Mouse (Mus musculus): ENCODE measurements at regions not wholly inside any gene's neighbourhood (a gene's known extent, or its start where the extent isn't known, plus 50 kb on each side); places are given as distances from the start of the nearest gene placed in this dataset.

DNA sequence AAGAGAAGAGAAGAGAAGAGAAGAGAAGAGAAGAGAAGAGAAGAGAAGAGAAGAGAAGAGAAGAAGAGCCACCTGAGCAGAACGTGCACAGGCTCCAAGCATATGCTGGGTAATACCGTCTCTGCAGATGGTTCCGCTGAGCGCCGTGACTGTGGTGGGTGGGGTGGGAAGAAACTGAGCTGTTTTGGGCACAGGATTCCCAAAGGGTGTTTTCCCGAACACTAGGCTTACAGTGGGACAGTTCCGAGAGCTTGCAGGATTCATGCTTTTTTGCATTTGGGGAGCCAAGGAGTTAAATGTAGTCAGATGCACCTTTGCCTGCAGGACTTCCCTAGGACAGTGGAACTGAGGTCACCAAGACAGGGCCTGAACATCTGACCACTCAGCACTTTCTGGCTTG is 142.3 kb upstream of the Lrfn2 start:
- peak; percentile 74 for DNase-seq (ENCODE audit: low spot score in 2 of 2)

- DNase-seq (ENCODE audit: low spot score in 2 of 2): no peak
Measured at GRCm38 (mm10) chr17:48790526-48790925, 141.7 kb upstream of the Lrfn2 start.

DNA sequence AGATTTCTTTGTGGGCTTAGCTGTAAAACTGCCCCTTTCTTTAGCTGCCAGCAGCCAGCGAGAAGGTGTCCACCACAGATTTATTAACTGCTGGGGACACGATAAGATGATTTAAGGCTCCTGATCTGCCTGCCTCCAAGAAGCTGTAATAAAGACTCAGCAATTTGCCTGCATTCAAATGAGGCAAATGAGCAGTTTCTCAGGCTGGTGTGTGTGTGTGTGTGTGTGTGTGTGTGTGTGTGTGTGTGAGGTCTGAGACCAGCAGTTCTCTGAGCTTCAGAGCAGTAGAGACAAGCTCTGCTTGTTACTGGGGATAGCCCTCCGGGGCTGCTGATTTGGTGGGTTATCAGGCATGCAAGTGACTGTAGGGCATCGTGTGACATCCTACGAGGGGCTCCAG is 139.2 kb upstream of the Lrfn2 start:
- DNase-seq (ENCODE audit: low spot score in 2 of 2): no peak

- no peak for DNase-seq (ENCODE audit: low spot score in 2 of 2)
Measured at GRCm38 (mm10) chr17:48795773-48796172, 136.4 kb upstream of the Lrfn2 start.

DNA sequence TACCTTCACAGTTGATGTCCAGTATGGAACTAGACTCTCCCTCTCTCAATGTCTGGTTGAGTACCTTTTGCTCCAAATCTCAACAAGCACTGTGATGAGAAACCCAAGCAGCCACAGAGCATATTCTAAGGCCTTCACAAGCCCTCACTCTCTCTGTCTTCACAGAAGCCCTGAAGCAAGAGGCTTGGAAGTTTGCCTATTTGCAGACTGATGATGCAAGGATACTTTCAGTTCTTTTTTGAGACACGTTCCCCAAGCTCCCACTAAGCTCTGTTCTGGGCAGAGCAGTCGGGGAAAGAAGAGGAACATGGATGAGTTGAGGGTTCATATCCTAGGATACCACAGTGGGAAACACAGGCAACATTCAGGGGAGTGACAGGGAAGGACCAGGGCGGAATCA is 134.0 kb upstream of the Lrfn2 start:
- no peak for DNase-seq (ENCODE audit: low spot score in 2 of 2)

- DNase-seq (ENCODE audit: low spot score in 2 of 2): peak; percentile 41 to 57
Measured at GRCm38 (mm10) chr17:48802673-48803072, 129.5 kb upstream of the Lrfn2 start.

GRCm38 (mm10) chr17:48807905-48808304 is 124.3 kb upstream of the Lrfn2 start:
- no peak for DNase-seq (ENCODE audit: low spot score in 2 of 2)

GRCm38 (mm10) chr17:48814753-48815504 is 117.2 kb upstream of the Lrfn2 start:
- no peak for DNase-seq (ENCODE audit: low spot score in 2 of 2)

DNA sequence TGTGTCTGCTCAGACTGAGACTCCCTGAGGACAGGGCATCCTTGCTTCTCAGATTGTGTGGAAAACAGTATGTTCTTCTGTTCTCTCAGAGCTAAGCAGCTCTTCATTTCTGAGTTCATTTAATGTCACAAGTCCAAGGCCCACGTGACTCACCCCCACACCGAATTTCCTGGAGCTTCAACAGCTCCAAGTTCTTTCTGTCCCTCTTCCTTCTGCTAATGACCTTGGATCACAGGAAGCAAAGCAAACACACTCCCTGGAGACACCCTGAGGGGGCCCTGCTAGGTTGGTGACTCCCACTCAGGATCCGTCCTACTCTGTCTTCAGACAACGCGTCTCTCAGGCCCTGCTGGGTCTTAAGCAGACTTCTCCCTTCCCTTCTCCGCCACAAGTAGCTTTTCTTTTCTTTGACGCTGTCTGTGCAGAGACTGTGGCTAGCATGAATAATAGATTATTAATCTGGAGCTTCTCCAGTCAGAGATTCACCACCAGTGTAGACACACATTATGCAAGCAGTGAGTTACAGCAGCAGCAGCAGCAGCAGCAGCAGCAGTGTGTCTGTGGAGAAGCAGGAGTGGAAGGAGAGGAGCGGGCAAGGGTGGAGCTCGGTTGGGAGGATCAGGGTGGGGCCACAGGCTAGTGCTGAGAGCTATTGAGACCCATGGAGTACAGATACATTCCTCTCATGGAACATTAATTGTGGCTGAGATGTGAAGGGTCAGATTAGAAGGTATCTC is 115.4 kb upstream of the Lrfn2 start:
- DNase-seq (ENCODE audit: low spot score in 2 of 2): no peak

GRCm38 (mm10) chr17:48817551-48817950 is 114.6 kb upstream of the Lrfn2 start:
- no peak for DNase-seq (ENCODE audit: low spot score in 2 of 2)

DNA sequence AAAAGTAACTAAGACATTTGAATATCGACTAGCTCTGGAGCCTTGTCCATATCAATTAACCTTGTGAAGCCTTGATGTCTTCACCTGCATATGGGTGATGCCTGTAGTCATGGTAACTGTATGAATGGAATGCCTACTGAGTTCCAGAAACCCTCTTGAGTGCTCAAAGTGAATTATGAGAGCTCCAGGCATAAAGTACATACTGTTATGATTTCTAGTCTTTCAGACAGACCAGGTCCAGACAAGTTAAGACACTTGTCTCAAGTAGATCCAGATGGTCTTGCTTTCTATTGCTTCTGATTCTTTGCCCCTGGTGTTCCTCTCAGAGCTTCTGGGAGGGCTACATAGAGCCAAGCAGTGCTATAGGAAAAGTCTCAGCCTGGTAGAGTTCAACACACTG is 112.5 kb upstream of the Lrfn2 start:
- no peak for DNase-seq (ENCODE audit: low spot score in 2 of 2)

DNA sequence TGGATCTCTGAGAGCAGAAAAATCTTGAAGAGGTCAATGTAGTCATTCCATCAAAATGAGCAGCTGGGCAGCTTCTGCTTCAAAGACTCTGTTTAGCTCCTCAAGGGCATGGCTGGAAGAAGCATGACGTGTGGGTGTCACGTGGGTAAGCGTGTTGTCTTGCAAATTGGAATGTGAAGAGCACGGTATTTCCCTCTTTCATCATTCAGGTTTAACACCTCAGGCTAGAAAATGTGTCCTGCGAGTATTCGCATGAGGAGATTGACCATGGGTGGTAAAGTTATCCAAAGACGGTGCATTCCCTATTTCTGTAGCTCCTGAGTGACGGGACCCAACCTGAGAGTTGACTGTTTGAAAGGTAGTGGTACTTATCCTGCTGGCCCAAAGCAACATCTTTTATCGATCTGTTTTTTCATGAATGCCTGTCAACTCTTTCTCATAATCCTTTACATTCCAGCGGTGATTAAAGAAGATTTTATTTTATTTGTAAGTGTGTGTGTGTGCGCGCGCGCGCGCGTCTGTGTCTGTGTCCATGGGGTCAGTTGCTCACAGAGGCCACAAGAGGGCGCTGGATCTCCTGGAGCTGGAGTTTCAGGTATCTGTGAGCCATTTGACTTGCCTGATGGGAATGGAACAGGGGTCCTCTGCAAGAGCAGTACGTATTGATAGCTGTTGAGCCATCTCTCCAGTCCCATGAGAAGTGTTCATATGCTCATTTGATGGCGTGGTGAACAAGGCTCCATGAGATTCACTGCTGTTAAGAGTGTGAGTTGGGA is 109.9 kb upstream of the Lrfn2 start:
- DNase-seq (ENCODE audit: low spot score in 2 of 2): no peak

DNA sequence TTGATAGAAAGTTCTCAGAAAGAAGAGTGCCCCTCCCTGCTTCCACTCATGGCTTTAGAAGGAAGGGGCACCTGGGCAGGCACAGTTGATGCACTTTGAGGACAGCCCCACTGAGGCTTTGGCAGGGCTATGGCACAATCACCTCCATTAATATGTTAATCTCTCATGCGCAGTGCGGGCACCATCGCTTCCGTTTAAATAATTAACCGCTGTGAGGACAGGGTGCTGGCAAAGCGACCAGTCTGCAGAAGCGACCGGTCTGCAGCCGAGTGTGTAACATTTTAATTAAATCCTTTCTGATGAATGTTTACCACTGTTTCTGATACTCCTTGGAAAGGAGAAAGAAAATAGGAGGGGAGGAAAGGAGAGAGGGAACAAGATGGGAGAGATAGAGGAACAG is 108.3 kb upstream of the Lrfn2 start:
- no peak for DNase-seq (ENCODE audit: low spot score in 2 of 2)

DNA sequence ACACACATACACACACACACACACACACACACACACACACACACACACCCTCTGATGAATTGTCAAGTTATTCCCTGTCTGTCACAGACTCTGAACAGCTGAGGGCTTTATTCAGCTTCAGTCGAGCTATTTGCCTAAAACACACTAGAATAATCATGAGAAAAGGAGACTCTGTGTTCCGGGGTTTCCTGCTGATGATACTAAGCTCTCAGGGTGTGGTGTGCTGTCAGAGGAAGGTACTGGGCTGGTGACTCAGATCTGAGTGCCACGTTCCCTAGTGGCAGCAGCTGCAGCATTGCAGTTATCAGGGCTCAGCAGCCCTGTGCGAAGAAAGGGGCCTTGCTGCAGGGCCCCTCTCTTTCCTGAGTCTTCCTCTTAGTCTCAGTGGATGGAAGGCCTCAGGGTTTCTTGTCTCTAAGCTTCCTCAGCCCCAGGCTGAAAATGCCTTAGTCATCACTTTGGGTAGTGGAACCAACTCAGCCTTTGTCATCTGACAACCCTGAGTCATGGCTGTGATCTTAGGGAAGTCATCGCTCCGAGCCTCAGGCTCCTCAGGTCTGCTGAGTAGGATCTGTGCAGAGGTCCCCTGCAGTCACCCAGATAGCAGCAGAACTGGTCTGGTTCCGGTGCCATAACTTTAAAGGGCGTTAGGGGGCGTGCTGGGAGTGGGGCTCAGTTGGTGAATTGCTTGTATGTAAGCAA is 106.8 kb upstream of the Lrfn2 start:
- DNase-seq (ENCODE audit: low spot score in 2 of 2): peak in 1 of 2 experiments; percentile 20

DNA sequence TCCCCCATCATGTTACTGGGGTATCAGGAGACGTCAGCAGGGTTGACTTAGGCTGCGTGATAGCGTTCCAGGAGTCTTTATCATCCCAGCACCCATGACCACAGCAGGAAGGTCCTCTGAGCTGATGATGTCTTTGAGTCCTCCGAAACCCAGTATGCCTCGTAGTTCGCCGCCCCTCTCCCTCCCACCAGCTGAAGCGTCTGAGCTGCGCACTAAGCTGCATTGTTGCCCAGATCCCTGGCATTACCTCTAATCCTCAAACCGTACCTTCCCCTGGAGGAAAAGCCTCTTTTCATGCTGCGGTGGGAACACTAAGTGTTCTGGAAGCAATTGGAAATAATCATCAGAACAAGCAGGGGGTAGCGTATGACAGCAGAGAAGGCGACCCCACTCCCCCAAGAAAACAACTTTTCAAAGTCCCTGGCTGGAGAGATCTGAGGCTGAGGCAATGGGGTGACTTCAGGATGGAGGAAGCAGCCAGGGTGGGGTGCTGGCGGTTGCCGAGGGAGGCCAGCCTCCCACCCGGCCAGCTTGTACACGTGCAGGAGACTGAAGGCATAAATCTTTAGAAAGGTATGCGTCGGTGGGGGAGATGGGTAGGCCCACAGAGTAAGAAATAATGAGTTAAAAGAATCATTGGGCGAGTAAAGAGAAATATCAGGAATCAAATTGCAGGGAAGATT is 93.7 kb upstream of the Lrfn2 start:
- no peak for DNase-seq (ENCODE audit: low spot score in 2 of 2)

DNA sequence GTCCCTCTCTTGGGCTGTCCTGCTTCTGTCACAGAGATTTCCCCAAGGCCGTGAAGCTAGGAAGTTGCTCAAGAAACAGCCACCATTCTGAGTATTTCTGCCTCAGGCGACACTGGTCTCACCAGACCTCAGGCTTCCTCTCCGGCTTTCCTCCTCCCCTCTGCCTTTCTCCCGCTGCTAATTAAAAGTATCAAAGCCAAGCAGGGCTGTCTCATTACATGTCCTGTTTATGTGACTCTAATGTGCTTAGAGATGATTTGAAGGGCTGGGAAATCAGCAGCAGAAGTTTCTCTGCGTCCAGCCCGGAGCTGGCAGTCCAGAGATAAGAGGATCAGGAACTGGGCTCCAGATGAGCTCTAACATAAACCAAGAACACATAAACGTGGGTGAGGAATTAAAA is 84.3 kb upstream of the Lrfn2 start:
- DNase-seq (ENCODE audit: low spot score in 2 of 2): no peak

DNA sequence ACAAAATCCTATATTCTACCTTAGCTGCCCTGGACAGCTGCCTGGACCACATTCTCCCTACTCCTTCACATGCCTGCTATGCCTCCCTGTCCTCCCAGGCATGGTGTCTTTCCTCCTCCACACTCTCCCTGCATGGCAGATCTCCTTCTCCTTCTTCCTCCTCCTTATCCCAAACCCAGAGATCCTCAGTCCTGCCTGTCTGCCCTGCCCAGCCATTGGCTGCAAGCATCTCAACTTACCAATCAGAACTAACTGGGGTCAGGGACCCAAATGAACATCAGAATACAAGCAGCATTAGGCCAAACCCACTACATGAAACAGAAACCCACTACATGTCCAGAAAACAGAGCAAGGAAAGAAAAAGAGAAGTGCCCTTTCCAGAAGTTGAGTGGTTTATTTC is 81.3 kb upstream of the Lrfn2 start:
- no peak for DNase-seq (ENCODE audit: low spot score in 2 of 2)

GRCm38 (mm10) chr17:48858891-48859290 is 73.3 kb upstream of the Lrfn2 start:
- no peak for DNase-seq (ENCODE audit: low spot score in 2 of 2)

DNA sequence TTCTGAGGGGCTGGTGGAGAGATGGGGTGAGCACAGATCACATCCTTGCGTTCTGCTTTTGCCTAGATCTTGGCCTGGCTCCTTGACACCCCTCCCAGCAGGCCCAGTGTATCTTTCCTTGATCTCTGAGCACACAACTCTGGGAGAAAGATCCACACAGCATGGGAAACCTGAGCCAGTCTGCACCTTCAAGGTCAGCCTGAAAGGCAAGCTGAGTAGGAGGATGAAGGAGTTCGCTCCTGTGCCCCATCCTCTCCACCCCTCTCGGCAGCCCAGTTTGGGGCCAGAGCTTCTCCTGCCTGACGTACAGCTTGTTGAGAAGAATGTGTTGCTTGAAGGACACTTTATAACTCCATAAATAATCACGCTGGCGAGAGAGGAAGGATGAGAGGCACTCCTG is 61.7 kb upstream of the Lrfn2 start:
- no peak for DNase-seq (ENCODE audit: low spot score in 2 of 2)

DNA sequence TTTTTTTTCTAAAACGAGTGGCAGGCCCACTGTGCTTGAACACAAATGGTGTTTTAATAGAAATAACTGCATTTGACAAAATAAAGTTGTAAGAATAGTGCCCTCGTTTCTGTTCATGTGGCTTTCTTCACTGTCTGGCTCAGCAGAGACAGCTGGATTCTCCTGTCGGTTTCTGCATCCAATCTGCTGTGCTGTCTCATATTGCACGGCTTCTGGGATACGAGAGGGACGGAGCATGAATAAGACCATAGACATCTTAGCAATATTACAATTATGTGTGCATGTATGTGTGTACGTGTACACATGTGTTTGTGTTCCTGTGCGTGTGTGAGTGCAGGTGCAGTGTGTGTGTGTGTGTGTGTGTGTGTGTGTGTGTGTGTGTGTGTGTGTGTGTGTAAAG is 54.7 kb upstream of the Lrfn2 start:
- peak; percentile 60 to 69 for DNase-seq (ENCODE audit: low spot score in 2 of 2)

- DNase-seq (ENCODE audit: low spot score in 2 of 2): no peak
Measured at GRCm38 (mm10) chr17:48880590-48880989, 51.6 kb upstream of the Lrfn2 start.

Measured in right cerebral cortex, postnatal 10 days (tissue).